Mouse (Mus musculus) CH12.LX (cell line): ENCODE measurements around the gene Rasa4.

Source experiments
- BHLHE40 ChIP-seq: IDR thresholded peaks from 2 replicates; pipeline ENCODE4 v1.6.1; 2011; ENCODE audit warnings: mild to moderate bottlenecking, low read depth, low read length, improper control_type of control experiment
- CTCF ChIP-seq, 2 experiments: IDR thresholded peaks in 1 of 2; conservative IDR thresholded peaks in 1 of 2; 2 replicates each; pipeline ENCODE4 v1.5.1; 2011 to 2012; ENCODE audit warnings: low read depth in 2 of 2, low read length in 2 of 2, improper control_type of control experiment in 1 of 2, inconsistent platforms in 1 of 2, mild to moderate bottlenecking in 1 of 2, moderate library complexity in 1 of 2
- MAX ChIP-seq: IDR thresholded peaks from 2 replicates; pipeline ENCODE4 v1.6.1; 2011; ENCODE audit warnings: low read length, improper control_type of control experiment
- SIN3A ChIP-seq: IDR thresholded peaks from 2 replicates; pipeline ENCODE4 v1.6.1; 2012; ENCODE audit warnings: low read length, improper control_type of control experiment, inconsistent platforms
- ZC3H11A ChIP-seq: IDR thresholded peaks from 2 replicates; pipeline ENCODE4 v1.6.1; 2012; ENCODE audit warnings: low read depth, mild to moderate bottlenecking, inconsistent platforms, low read length, improper control_type of control experiment

DNA sequence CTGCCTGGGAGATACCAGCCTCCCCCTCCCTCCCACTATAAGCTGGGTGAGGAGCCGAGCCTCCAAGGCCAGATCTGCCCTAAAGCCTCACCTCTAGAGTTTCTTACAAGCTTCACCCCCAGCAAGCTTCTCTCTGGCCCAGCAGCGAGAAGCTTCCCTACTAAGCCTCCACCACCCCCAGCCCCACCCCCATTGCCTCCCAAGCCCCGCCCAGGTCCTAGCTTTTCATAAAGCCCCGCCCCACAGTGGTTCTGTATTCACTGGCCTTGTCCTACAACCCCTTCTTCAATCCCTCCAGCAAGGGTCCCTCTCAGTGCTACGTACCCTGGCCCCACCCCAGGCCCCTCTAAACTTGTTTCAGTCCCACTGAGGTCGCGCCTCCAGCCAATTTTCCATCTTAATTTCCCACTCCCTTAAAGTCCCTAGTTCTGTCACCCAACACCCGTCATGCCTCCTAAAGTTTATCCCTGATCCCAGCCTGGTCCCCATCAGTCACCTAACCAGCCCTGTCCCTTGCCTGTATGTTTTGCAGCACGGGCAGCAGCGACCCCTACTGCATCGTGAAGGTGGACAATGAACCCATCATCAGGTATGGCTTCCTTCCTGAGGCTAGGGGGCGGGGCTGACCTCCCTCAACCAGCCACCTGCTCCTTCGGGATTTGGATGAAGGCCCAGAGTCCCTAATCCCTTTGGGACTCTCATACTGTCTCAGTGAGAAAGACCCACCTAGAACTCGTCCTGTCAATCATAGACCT lies 5.3 kb downstream of the Rasa4 start:
- TF ChIP-seq ZC3H11A = no peak
- no peak for TF ChIP-seq SIN3A
- TF ChIP-seq MAX = no peak
- TF ChIP-seq BHLHE40 = no peak
- TF ChIP-seq CTCF (conservative IDR thresholded peaks at IDR 0.05 in 1 of 2, IDR thresholded peaks at IDR 0.05 in 1 of 2; ENCODE audit: low read depth in 2 of 2, low read length in 2 of 2) = peak in 1 of 2 experiments; percentile 23; a peak in 2 of 4 replicates
